Mouse (Mus musculus): ENCODE data around the gene Rhbdl1. TPM values are rescaled to one million over a fixed set of nuclear protein-coding genes. Genes with fewer than 3 reads are reported as not detected.
A peak's percentile ranks its signal among the peaks of the same experiment; 100 is the strongest.

The Rhbdl1 gene
- polyA plus RNA-seq, 1 experiment from 2014 or later, result 1.4 TPM

DNA sequence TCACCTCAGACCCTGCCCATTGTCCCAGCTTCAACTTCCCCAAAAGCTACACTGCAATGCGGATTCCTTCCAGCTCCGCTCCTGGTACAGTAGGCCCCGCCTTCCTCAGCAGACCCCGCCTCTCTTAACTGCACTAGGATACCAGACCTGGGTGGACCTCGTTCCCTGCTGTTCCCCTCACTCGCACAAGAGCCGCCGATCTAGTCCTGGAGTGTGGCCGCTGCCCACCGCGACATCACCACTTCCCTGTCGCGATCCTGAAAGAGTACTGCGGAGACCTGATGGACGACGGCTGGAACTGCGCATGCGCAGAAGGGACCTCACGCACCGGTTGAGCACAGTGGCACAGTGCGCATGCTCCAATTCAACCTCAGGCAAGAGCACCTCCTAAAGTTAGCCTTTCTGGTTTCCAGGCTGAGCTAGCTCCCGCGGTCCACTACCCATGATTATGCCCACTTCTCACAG, 51.8 kb downstream of the Rhbdl1 start, which contains the start of gene Haghl:
Gene Haghl (minus strand): TSS at position 393 of the 465 bp plus-strand sequence.
- WGBS, result under 1% methylated on average over 23 of the region's 23 CpGs
- H3K4me2 ChIP-seq, result peak within 1 kb of the TSS; percentile 84
- H3K4me3 ChIP-seq, result peak within 1 kb of the TSS; percentile 70
- ATAC-seq (ENCODE audit: insufficient number of reproducible peaks, insufficient read depth, low FRiP score, low TSS enrichment, low read depth), result peak; percentile 79
- H3K27ac ChIP-seq, result peak within 1 kb of the TSS; percentile 90
- H3K9me3 ChIP-seq, result no peaks in the 10 kb centered on the region
- peaks cover 63% of the 10 kb centered on the region for H3K36me3 ChIP-seq
- H3K27me3 ChIP-seq, result no peaks in the 10 kb centered on the region
- peaks cover 18% of the 10 kb centered on the region for H3K4me1 ChIP-seq
- H3K9ac ChIP-seq, result peak within 1 kb of the TSS; percentile 91

Small RNAs within 50 kb of the gene (microRNA-seq; reads per million reads assigned to microRNA genes)
- 1.7 reads per million for gene Mir3082

Other genes starting within 250 kb of the Rhbdl1 start
- 5.8 and 10.3 TPM in 2 replicates for gene Gng13, start 120.1 kb downstream of the Rhbdl1 start, polyA plus RNA-seq (2015; fragmentation: Nextera tagmentation; extraction: Ambion mirVana)
- 31.6 and 35.9 TPM in 2 replicates for gene Chtf18, start 109.9 kb downstream of the Rhbdl1 start, polyA plus RNA-seq (2015; fragmentation: Nextera tagmentation; extraction: Ambion mirVana)
- 28.0 and 28.9 TPM in 2 replicates for gene Rpusd1, start 109.6 kb downstream of the Rhbdl1 start, polyA plus RNA-seq (2015; fragmentation: Nextera tagmentation; extraction: Ambion mirVana)
- 0.83 TPM in 1 of 2 replicates, not detected in the other for gene Mslnl, start 101.3 kb downstream of the Rhbdl1 start, polyA plus RNA-seq (2015; fragmentation: Nextera tagmentation; extraction: Ambion mirVana)
- 0.17 and 0.42 TPM in 2 replicates for gene Msln, start 82.9 kb downstream of the Rhbdl1 start, polyA plus RNA-seq (2015; fragmentation: Nextera tagmentation; extraction: Ambion mirVana)
- gene Narfl, start 63.5 kb downstream of the Rhbdl1 start, polyA plus RNA-seq (2015; fragmentation: Nextera tagmentation; extraction: Ambion mirVana), result 24.7 and 24.9 TPM in 2 replicates
- gene Haghl, start 51.6 kb downstream of the Rhbdl1 start, polyA plus RNA-seq (2015; fragmentation: Nextera tagmentation; extraction: Ambion mirVana), result 74.6 and 89.5 TPM in 2 replicates
- 0.20 and 0.25 TPM in 2 replicates for gene Ccdc78, start 50.7 kb downstream of the Rhbdl1 start, polyA plus RNA-seq (2015; fragmentation: Nextera tagmentation; extraction: Ambion mirVana)
- 65.3 and 78.1 TPM in 2 replicates for gene Fam173a, start 44.4 kb downstream of the Rhbdl1 start, polyA plus RNA-seq (2015; fragmentation: Nextera tagmentation; extraction: Ambion mirVana)
- gene AC134908.4, start 41.6 kb downstream of the Rhbdl1 start, polyA plus RNA-seq (2015; fragmentation: Nextera tagmentation; extraction: Ambion mirVana), result not detected in 2 replicates
- gene Metrn, start 40.2 kb downstream of the Rhbdl1 start, polyA plus RNA-seq (2015; fragmentation: Nextera tagmentation; extraction: Ambion mirVana), result 43.4 and 50.1 TPM in 2 replicates
- 3.6 and 4.2 TPM in 2 replicates for gene Fbxl16, start 28.2 kb downstream of the Rhbdl1 start, polyA plus RNA-seq (2015; fragmentation: Nextera tagmentation; extraction: Ambion mirVana)
- gene Wdr24, start 13.7 kb downstream of the Rhbdl1 start, polyA plus RNA-seq (2015; fragmentation: Nextera tagmentation; extraction: Ambion mirVana), result 26.5 and 30.0 TPM in 2 replicates
- 48.3 and 52.8 TPM in 2 replicates for gene Jmjd8, start 8.4 kb downstream of the Rhbdl1 start, polyA plus RNA-seq (2015; fragmentation: Nextera tagmentation; extraction: Ambion mirVana)
- 319 and 353 TPM in 2 replicates for gene Stub1, start 3.9 kb downstream of the Rhbdl1 start, polyA plus RNA-seq (2015; fragmentation: Nextera tagmentation; extraction: Ambion mirVana)
- gene Gm20683, start 4.5 kb upstream of the Rhbdl1 start, polyA plus RNA-seq (2015; fragmentation: Nextera tagmentation; extraction: Ambion mirVana), result 1.3 and 2.9 TPM in 2 replicates
- 26.4 and 31.4 TPM in 2 replicates for gene Rhot2, start 7.6 kb upstream of the Rhbdl1 start, polyA plus RNA-seq (2015; fragmentation: Nextera tagmentation; extraction: Ambion mirVana)
- gene Wdr90, start 24.2 kb upstream of the Rhbdl1 start, polyA plus RNA-seq (2015; fragmentation: Nextera tagmentation; extraction: Ambion mirVana), result 30.0 and 31.2 TPM in 2 replicates
- gene Mcrip2, start 31.5 kb upstream of the Rhbdl1 start, polyA plus RNA-seq (2015; fragmentation: Nextera tagmentation; extraction: Ambion mirVana), result 11.1 and 13.4 TPM in 2 replicates
- gene Mettl26, start 37.8 kb upstream of the Rhbdl1 start, polyA plus RNA-seq (2015; fragmentation: Nextera tagmentation; extraction: Ambion mirVana), result 47.1 and 50.6 TPM in 2 replicates
- gene Wfikkn1, start 43.6 kb upstream of the Rhbdl1 start, polyA plus RNA-seq (2015; fragmentation: Nextera tagmentation; extraction: Ambion mirVana), result 0.56 and 0.73 TPM in 2 replicates
- gene Rab40c, start 82.4 kb upstream of the Rhbdl1 start, polyA plus RNA-seq (2015; fragmentation: Nextera tagmentation; extraction: Ambion mirVana), result 32.9 and 36.6 TPM in 2 replicates
- gene Pigq, start 107.6 kb upstream of the Rhbdl1 start, polyA plus RNA-seq (2015; fragmentation: Nextera tagmentation; extraction: Ambion mirVana), result 50.6 and 53.8 TPM in 2 replicates
- gene Nhlrc4, start 107.7 kb upstream of the Rhbdl1 start, polyA plus RNA-seq (2015; fragmentation: Nextera tagmentation; extraction: Ambion mirVana), result not detected in 2 replicates
- 0.18 and 0.26 TPM in 2 replicates for gene A930017K11Rik, start 115.3 kb upstream of the Rhbdl1 start, polyA plus RNA-seq (2015; fragmentation: Nextera tagmentation; extraction: Ambion mirVana)
- 23.4 and 24.2 TPM in 2 replicates for gene Capn15, start 148.5 kb upstream of the Rhbdl1 start, polyA plus RNA-seq (2015; fragmentation: Nextera tagmentation; extraction: Ambion mirVana)
- gene Rab11fip3, start 232.3 kb upstream of the Rhbdl1 start, polyA plus RNA-seq (2015; fragmentation: Nextera tagmentation; extraction: Ambion mirVana), result 22.8 and 23.5 TPM in 2 replicates